Mouse (Mus musculus): ENCODE results near the gene Cyb561d2.
"Not testable (repeated sequence)": the region's sequence is repeated elsewhere in the genome, so short reads cannot be mapped to it uniquely, and the experiment has no call there.

The Cyb561d2 gene

GRCm38 (mm10) chr9:107571534-107572326 is 29.7 kb upstream of the Cyb561d2 start:
- no peak for DNase-seq (ENCODE audit: low spot score in 2 of 2)

GRCm38 (mm10) chr9:107570845-107571244 is 28.9 kb upstream of the Cyb561d2 start:
- DNase-seq (ENCODE audit: low spot score in 2 of 2), result no peak

GRCm38 (mm10) chr9:107570016-107570415 is 28.0 kb upstream of the Cyb561d2 start:
- no peak for DNase-seq (ENCODE audit: low spot score in 2 of 2)

- no peak for DNase-seq (ENCODE audit: low spot score in 2 of 2)
Observed at GRCm38 (mm10) chr9:107569270-107569669, 27.3 kb upstream of the Cyb561d2 start.

- peak; percentile 73 to 80 for DNase-seq (ENCODE audit: low spot score in 2 of 2)
Observed at GRCm38 (mm10) chr9:107568331-107569261, 26.6 kb upstream of the Cyb561d2 start.

GRCm38 (mm10) chr9:107567702-107568319 is 25.8 kb upstream of the Cyb561d2 start, which contains the start of gene Hyal2:
Gene Hyal2, plus strand, starts transcription at chr9:107567945.
- DNase-seq (ENCODE audit: low spot score in 2 of 2), result no peak

- no peak for DNase-seq (ENCODE audit: low spot score in 2 of 2)
Observed at GRCm38 (mm10) chr9:107566855-107567254, 24.9 kb upstream of the Cyb561d2 start.

GRCm38 (mm10) chr9:107566041-107566709 is 24.2 kb upstream of the Cyb561d2 start:
- DNase-seq (ENCODE audit: low spot score in 2 of 2), result peak; percentile 66 to 77

GRCm38 (mm10) chr9:107565556-107565955 is 23.6 kb upstream of the Cyb561d2 start:
- not testable (repeated sequence) for DNase-seq (ENCODE audit: low spot score in 2 of 2)

- DNase-seq (ENCODE audit: low spot score in 2 of 2), result peak; percentile 94 to 96
Observed at GRCm38 (mm10) chr9:107563029-107563581, 21.1 kb upstream of the Cyb561d2 start, which contains the start of gene Tusc2. Gene Tusc2, plus strand, starts transcription at chr9:107563255.

- no peak for DNase-seq (ENCODE audit: low spot score in 2 of 2)
Observed at GRCm38 (mm10) chr9:107556346-107556745, 14.4 kb upstream of the Cyb561d2 start.

GRCm38 (mm10) chr9:107555701-107556100 is 13.7 kb upstream of the Cyb561d2 start:
- DNase-seq (ENCODE audit: low spot score in 2 of 2), result no peak

GRCm38 (mm10) chr9:107555031-107555457 is 13.1 kb upstream of the Cyb561d2 start:
- peak in 1 of 2 experiments; percentile 23 for DNase-seq (ENCODE audit: low spot score in 2 of 2)

GRCm38 (mm10) chr9:107554319-107554825 is 12.4 kb upstream of the Cyb561d2 start:
- DNase-seq (ENCODE audit: low spot score in 2 of 2), result peak; percentile 92 to 94

GRCm38 (mm10) chr9:107553541-107554318 is 11.7 kb upstream of the Cyb561d2 start:
- peak in 1 of 2 experiments; percentile 40 for DNase-seq (ENCODE audit: low spot score in 2 of 2)

- no peak for DNase-seq (ENCODE audit: low spot score in 2 of 2)
Observed at GRCm38 (mm10) chr9:107552690-107553393, 10.8 kb upstream of the Cyb561d2 start.

GRCm38 (mm10) chr9:107551890-107552355 is 9.9 kb upstream of the Cyb561d2 start:
- no peak for DNase-seq (ENCODE audit: low spot score in 2 of 2)

GRCm38 (mm10) chr9:107551117-107551889 is 9.3 kb upstream of the Cyb561d2 start, which contains the start of gene Rassf1:
Gene Rassf1, plus strand, starts transcription at chr9:107551555.
- DNase-seq (ENCODE audit: low spot score in 2 of 2), result no peak
